Mouse (Mus musculus): Measurements from ENCODE around the gene Auh.

DNA sequence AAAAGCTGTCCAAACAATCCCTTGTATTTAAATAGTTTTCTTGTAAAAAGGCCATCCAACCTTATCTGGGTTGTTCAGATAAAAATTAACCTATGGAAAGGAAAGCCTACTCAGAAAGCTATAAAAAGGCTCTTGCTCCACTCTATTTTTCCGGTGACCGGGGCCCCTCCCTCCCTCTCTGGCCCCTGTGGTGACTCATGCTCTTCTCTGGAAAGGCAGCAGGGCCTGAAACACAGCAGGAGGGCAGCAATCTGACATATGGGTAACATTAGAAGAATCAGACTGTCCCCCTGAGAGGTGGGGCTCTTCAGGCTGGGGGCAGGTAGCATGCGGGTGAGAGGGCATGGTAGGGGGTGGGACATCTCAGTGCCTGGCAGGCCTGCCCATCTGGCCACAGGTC is 110.7 kb downstream of the Auh start:
- TF ChIP-seq CTCF (IDR thresholded peaks at IDR 0.05 in 2 of 3, conservative IDR thresholded peaks at IDR 0.05 in 1 of 3; ENCODE audit: control insufficient read depth in 1 of 3, insufficient read depth in 1 of 3, low read depth in 2 of 3, low read length in 3 of 3, poor library complexity in 1 of 3, severe bottlenecking in 1 of 3), result no peak
- no peak for TF ChIP-seq E2F4 (IDR thresholded peaks at IDR 0.05; ENCODE audit: borderline replicate concordance, low read depth, low read length)
- TF ChIP-seq TAL1 (IDR thresholded peaks at IDR 0.05; ENCODE audit: low read length), result no peak
- no peak for TF ChIP-seq POLR2A (IDR thresholded peaks at IDR 0.05; ENCODE audit: control insufficient read depth in 1 of 2, insufficient read depth in 1 of 2, low read depth in 1 of 2, low read length in 2 of 2, poor library complexity in 1 of 2)
- TF ChIP-seq EP300 (IDR thresholded peaks at IDR 0.05; ENCODE audit: low read depth in 1 of 2, low read length in 2 of 2), result no peak
- no peak for TF ChIP-seq SIN3A (IDR thresholded peaks at IDR 0.05; ENCODE audit: low read length)
